Mouse (Mus musculus): ENCODE measurements around the gene Atp1b4. TPM values are rescaled to one million over a fixed set of nuclear protein-coding genes. Genes with fewer than 3 reads are reported as not detected.

Atp1b4 gene
- total RNA-seq (2014; fragmentation: Nextera tagmentation) = not detected in 2 replicates
- 0.16 TPM in 1 of 2 replicates, not detected in the other for total RNA-seq (2017)
- not detected in 2 replicates for polyA plus RNA-seq (2012)

GRCm38 (mm10) chrX:38315884-38316283 lies at the start of gene Atp1b4:
Gene Atp1b4 (plus strand): TSS chrX:38316184.
- no peaks in the 10 kb centered on the region for H3K27me3 ChIP-seq (ENCODE audit: insufficient read depth, low read length)
- no peaks in the 10 kb centered on the region for H3K4me1 ChIP-seq (ENCODE audit: insufficient read depth, low read depth, low read length)
- no peak within 1 kb of the TSS for H3K4me3 ChIP-seq (ENCODE audit: low read depth, low read length)
- no peaks in the 10 kb centered on the region for H3K36me3 ChIP-seq (replicated peaks)
- TF ChIP-seq GATA1 (IDR thresholded peaks at IDR 0.05; ENCODE audit: borderline replicate concordance, low read length) (no peak), GATA2 (IDR thresholded peaks at IDR 0.05; ENCODE audit: borderline replicate concordance, low read depth, low read length) (no peak), TAL1 (conservative IDR thresholded peaks at IDR 0.05; ENCODE audit: low read depth, low read length) (no peak), POLR2AphosphoS5 (IDR thresholded peaks at IDR 0.05; ENCODE audit: insufficient replicate concordance, low read depth, low read length) (no peak), CTCF (IDR thresholded peaks at IDR 0.05; ENCODE audit: low read depth, low read length) (no peak)
- H3K9me3 ChIP-seq (replicated peaks) = no peaks in the 10 kb centered on the region
- DNase-seq (ENCODE audit: low spot score) (no peak), ATAC-seq (ENCODE audit: extremely low read depth, insufficient number of reproducible peaks, low FRiP score, poor library complexity, severe bottlenecking) (no peak)

- Histone ChIP-seq H3K27me3 (ENCODE audit: insufficient read depth, low read length) (no peaks in the 10 kb centered on the region), H3K9me3 (replicated peaks) (no peaks in the 10 kb centered on the region), H3K4me1 (ENCODE audit: insufficient read depth, low read depth, low read length) (no peaks in the 10 kb centered on the region; the same call in 1 of the 2 replicates), H3K36me3 (replicated peaks) (no peaks in the 10 kb centered on the region), H3K4me3 (ENCODE audit: low read depth, low read length) (no peak overlapping the region)
- DNase-seq (ENCODE audit: low spot score) (no peak), ATAC-seq (ENCODE audit: extremely low read depth, insufficient number of reproducible peaks, low FRiP score, poor library complexity, severe bottlenecking) (no peak)
- TF ChIP-seq POLR2AphosphoS5 (IDR thresholded peaks at IDR 0.05; ENCODE audit: insufficient replicate concordance, low read depth, low read length) (no peak), CTCF (IDR thresholded peaks at IDR 0.05; ENCODE audit: low read depth, low read length) (no peak), GATA2 (IDR thresholded peaks at IDR 0.05; ENCODE audit: borderline replicate concordance, low read depth, low read length) (no peak), TAL1 (conservative IDR thresholded peaks at IDR 0.05; ENCODE audit: low read depth, low read length) (no peak), GATA1 (IDR thresholded peaks at IDR 0.05; ENCODE audit: borderline replicate concordance, low read length) (no peak)
Observed at GRCm38 (mm10) chrX:38308597-38308996, 7.4 kb upstream of the Atp1b4 start.

GRCm38 (mm10) chrX:38311054-38311453 lies 4.9 kb upstream of the Atp1b4 start:
- TF ChIP-seq POLR2AphosphoS5 (IDR thresholded peaks at IDR 0.05; ENCODE audit: insufficient replicate concordance, low read depth, low read length) (no peak), CTCF (IDR thresholded peaks at IDR 0.05; ENCODE audit: low read depth, low read length) (no peak), TAL1 (conservative IDR thresholded peaks at IDR 0.05; ENCODE audit: low read depth, low read length) (no peak), GATA1 (IDR thresholded peaks at IDR 0.05; ENCODE audit: borderline replicate concordance, low read length) (no peak), GATA2 (IDR thresholded peaks at IDR 0.05; ENCODE audit: borderline replicate concordance, low read depth, low read length) (no peak)
- no peaks in the 10 kb centered on the region for H3K4me1 ChIP-seq (ENCODE audit: insufficient read depth, low read depth, low read length)
- no peak overlapping the region for H3K4me3 ChIP-seq (ENCODE audit: low read depth, low read length)
- DNase-seq (ENCODE audit: low spot score) (no peak), ATAC-seq (ENCODE audit: extremely low read depth, insufficient number of reproducible peaks, low FRiP score, poor library complexity, severe bottlenecking) (no peak)
- no peaks in the 10 kb centered on the region for H3K27me3 ChIP-seq (ENCODE audit: insufficient read depth, low read length)
- no peaks in the 10 kb centered on the region for H3K36me3 ChIP-seq (replicated peaks)
- no peaks in the 10 kb centered on the region for H3K9me3 ChIP-seq (replicated peaks)

GRCm38 (mm10) chrX:38312910-38313625 lies 2.9 kb upstream of the Atp1b4 start:
- H3K27me3 ChIP-seq (ENCODE audit: insufficient read depth, low read length) = no peaks in the 10 kb centered on the region
- no peaks in the 10 kb centered on the region for H3K9me3 ChIP-seq (replicated peaks)
- no peak overlapping the region for H3K4me3 ChIP-seq (ENCODE audit: low read depth, low read length)
- TF ChIP-seq CTCF (IDR thresholded peaks at IDR 0.05; ENCODE audit: low read depth, low read length) (no peak), POLR2AphosphoS5 (IDR thresholded peaks at IDR 0.05; ENCODE audit: insufficient replicate concordance, low read depth, low read length) (no peak), TAL1 (conservative IDR thresholded peaks at IDR 0.05; ENCODE audit: low read depth, low read length) (no peak), GATA2 (IDR thresholded peaks at IDR 0.05; ENCODE audit: borderline replicate concordance, low read depth, low read length) (no peak), GATA1 (IDR thresholded peaks at IDR 0.05; ENCODE audit: borderline replicate concordance, low read length) (no peak)
- no peak for ATAC-seq (ENCODE audit: extremely low read depth, insufficient number of reproducible peaks, low FRiP score, poor library complexity, severe bottlenecking)
- no peaks in the 10 kb centered on the region for H3K4me1 ChIP-seq (ENCODE audit: insufficient read depth, low read depth, low read length)
- no peaks in the 10 kb centered on the region for H3K36me3 ChIP-seq (replicated peaks)
- no peak for DNase-seq (ENCODE audit: low spot score)

- no peak overlapping the region for H3K4me3 ChIP-seq (ENCODE audit: low read depth, low read length)
- no peaks in the 10 kb centered on the region for H3K9me3 ChIP-seq (replicated peaks)
- no peaks in the 10 kb centered on the region for H3K27me3 ChIP-seq (ENCODE audit: insufficient read depth, low read length)
- H3K4me1 ChIP-seq (ENCODE audit: insufficient read depth, low read depth, low read length) = no peaks in the 10 kb centered on the region
- TF ChIP-seq POLR2AphosphoS5 (IDR thresholded peaks at IDR 0.05; ENCODE audit: insufficient replicate concordance, low read depth, low read length) (no peak), CTCF (IDR thresholded peaks at IDR 0.05; ENCODE audit: low read depth, low read length) (no peak), GATA2 (IDR thresholded peaks at IDR 0.05; ENCODE audit: borderline replicate concordance, low read depth, low read length) (no peak)
- no peak for ATAC-seq (ENCODE audit: extremely low read depth, insufficient number of reproducible peaks, low FRiP score, poor library complexity, severe bottlenecking)
- no peak for DNase-seq (ENCODE audit: low spot score)
- no peaks in the 10 kb centered on the region for H3K36me3 ChIP-seq (replicated peaks)
Observed at GRCm38 (mm10) chrX:38313626-38314210, 2.3 kb upstream of the Atp1b4 start.

GRCm38 (mm10) chrX:38330695-38331406 lies 14.9 kb downstream of the Atp1b4 start:
- DNase-seq (ENCODE audit: low spot score) = no peak
- Histone ChIP-seq H3K4me3 (ENCODE audit: low read depth, low read length) (no peak overlapping the region), H3K9me3 (replicated peaks) (no peaks in the 10 kb centered on the region), H3K27me3 (ENCODE audit: insufficient read depth, low read length) (no peaks in the 10 kb centered on the region), H3K36me3 (replicated peaks) (no peaks in the 10 kb centered on the region), H3K4me1 (ENCODE audit: insufficient read depth, low read depth, low read length) (peaks cover 26% of the 10 kb centered on the region)
- TF ChIP-seq CTCF (IDR thresholded peaks at IDR 0.05; ENCODE audit: low read depth, low read length) = no peak
- TF ChIP-seq POLR2AphosphoS5 (IDR thresholded peaks at IDR 0.05; ENCODE audit: insufficient replicate concordance, low read depth, low read length) = no peak
- TF ChIP-seq GATA2 (IDR thresholded peaks at IDR 0.05; ENCODE audit: borderline replicate concordance, low read depth, low read length) = no peak
- TF ChIP-seq GATA1 (IDR thresholded peaks at IDR 0.05; ENCODE audit: borderline replicate concordance, low read length) = no peak
- no peak for TF ChIP-seq TAL1 (conservative IDR thresholded peaks at IDR 0.05; ENCODE audit: low read depth, low read length)
- ATAC-seq (ENCODE audit: extremely low read depth, insufficient number of reproducible peaks, low FRiP score, poor library complexity, severe bottlenecking) = no peak
